Mouse (Mus musculus): ENCODE measurements around the gene Creg2. TPM values are rescaled to one million over a fixed set of nuclear protein-coding genes. Genes with fewer than 3 reads are reported as not detected.
"Not testable (repeated sequence)": the region's sequence is repeated elsewhere in the genome, so short reads cannot be mapped to it uniquely, and the experiment has no call there.

Creg2 gene
- polyA plus RNA-seq, 1 experiment from 2014 or later, result 0.26 TPM

GRCm38 (mm10) chr1:39593836-39594235 lies 57.4 kb downstream of the Creg2 start:
- Histone ChIP-seq H3K27ac (ENCODE audit: low read depth, low read length) (no peak overlapping the region), H3K4me3 (ENCODE audit: low read depth, low read length) (no peak overlapping the region), H3K9me3 (ENCODE audit: control insufficient read depth) (no peaks in the 10 kb centered on the region), H3K36me3 (ENCODE audit: control insufficient read depth, insufficient read depth) (no peaks in the 10 kb centered on the region), H3K4me2 (replicated peaks; ENCODE audit: low read depth) (peak overlapping the region; percentile 46), H3K9ac (ENCODE audit: low read depth, low read length) (no peak overlapping the region), H3K27me3 (replicated peaks; ENCODE audit: control insufficient read depth, insufficient read depth, low read length) (no peaks in the 10 kb centered on the region), H3K4me1 (replicated peaks; ENCODE audit: control insufficient read depth, insufficient read depth, low read length) (no peaks in the 10 kb centered on the region)
- 40% methylated on average over 10 of the region's 10 CpGs for WGBS
- peak; percentile 84 for ATAC-seq
- no peak for TF ChIP-seq CTCF (IDR thresholded peaks at IDR 0.05; ENCODE audit: low read depth)

DNA sequence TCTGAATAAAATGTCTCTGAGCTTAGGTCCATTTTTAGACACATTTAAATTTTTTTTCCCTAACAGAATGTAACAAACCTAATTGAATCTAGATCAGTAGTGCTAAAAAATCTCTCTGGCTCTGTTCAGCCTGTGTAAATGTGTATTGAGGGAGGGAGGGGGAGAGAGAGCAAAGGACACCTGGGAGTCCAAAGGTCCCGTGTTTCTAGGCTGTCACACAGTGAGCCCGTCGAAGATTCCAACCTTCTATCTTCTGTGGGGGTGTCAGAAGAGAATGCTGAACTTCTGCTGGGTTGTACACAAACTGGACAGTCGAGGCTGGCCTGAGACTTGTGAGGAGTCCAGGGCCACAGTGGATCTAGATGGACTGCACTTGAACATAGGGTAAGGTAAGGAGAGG lies 59.2 kb downstream of the Creg2 start:
- no peak overlapping the region for H3K4me3 ChIP-seq (ENCODE audit: low read depth, low read length)
- peak; percentile 84 for ATAC-seq
- 32% methylated on average over 4 of the region's 4 CpGs for WGBS

DNA sequence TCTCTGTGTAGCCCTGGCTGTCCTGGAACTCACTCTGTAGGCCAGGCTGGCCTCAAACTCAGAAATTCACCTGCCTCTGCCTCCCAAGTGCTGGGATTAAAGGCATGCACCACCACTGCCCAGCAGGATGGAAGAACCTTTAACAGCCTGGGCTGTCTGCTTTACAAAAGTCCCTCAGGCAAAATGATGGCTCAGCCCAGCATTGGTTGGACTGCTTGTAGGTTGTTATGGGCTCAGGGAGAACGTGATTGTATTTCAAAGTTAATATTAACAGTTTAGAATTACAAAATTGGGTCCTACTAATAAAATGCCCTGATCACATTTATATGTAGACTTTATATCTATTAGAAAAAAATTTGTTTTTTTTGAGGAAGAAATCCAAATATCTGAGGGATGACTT lies 59.7 kb downstream of the Creg2 start:
- not testable (repeated sequence) for H3K4me1 ChIP-seq (replicated peaks; ENCODE audit: control insufficient read depth, insufficient read depth, low read length); ATAC-seq; H3K4me2 ChIP-seq (replicated peaks; ENCODE audit: low read depth); H3K9me3 ChIP-seq (ENCODE audit: control insufficient read depth); H3K4me3 ChIP-seq (ENCODE audit: low read depth, low read length); H3K27me3 ChIP-seq (replicated peaks; ENCODE audit: control insufficient read depth, insufficient read depth, low read length); H3K9ac ChIP-seq (ENCODE audit: low read depth, low read length); H3K27ac ChIP-seq (ENCODE audit: low read depth, low read length); H3K36me3 ChIP-seq (ENCODE audit: control insufficient read depth, insufficient read depth)
- 26% methylated on average over 1 of the region's 1 CpGs for WGBS

More for the DNA sequence above, 59.2 kb downstream of the Creg2 start:
- no peak for TF ChIP-seq CTCF (IDR thresholded peaks at IDR 0.05; ENCODE audit: low read depth)
- Histone ChIP-seq H3K9ac (ENCODE audit: low read depth, low read length) (no peak overlapping the region), H3K27me3 (replicated peaks; ENCODE audit: control insufficient read depth, insufficient read depth, low read length) (no peaks in the 10 kb centered on the region), H3K9me3 (ENCODE audit: control insufficient read depth) (no peaks in the 10 kb centered on the region), H3K27ac (ENCODE audit: low read depth, low read length) (no peak overlapping the region), H3K36me3 (ENCODE audit: control insufficient read depth, insufficient read depth) (no peaks in the 10 kb centered on the region), H3K4me2 (replicated peaks; ENCODE audit: low read depth) (no peak overlapping the region), H3K4me1 (replicated peaks; ENCODE audit: control insufficient read depth, insufficient read depth, low read length) (no peaks in the 10 kb centered on the region)

- H3K9me3 ChIP-seq (ENCODE audit: control insufficient read depth), result no peaks in the 10 kb centered on the region
- ATAC-seq, result no peak
- H3K4me1 ChIP-seq (replicated peaks; ENCODE audit: control insufficient read depth, insufficient read depth, low read length), result no peaks in the 10 kb centered on the region
- H3K9ac ChIP-seq (ENCODE audit: low read depth, low read length), result no peak overlapping the region
- no peak overlapping the region for H3K27ac ChIP-seq (ENCODE audit: low read depth, low read length)
- H3K4me2 ChIP-seq (replicated peaks; ENCODE audit: low read depth), result no peak overlapping the region
- no peak for TF ChIP-seq CTCF (IDR thresholded peaks at IDR 0.05; ENCODE audit: low read depth)
- H3K27me3 ChIP-seq (replicated peaks; ENCODE audit: control insufficient read depth, insufficient read depth, low read length), result no peaks in the 10 kb centered on the region
- H3K4me3 ChIP-seq (ENCODE audit: low read depth, low read length), result no peak overlapping the region
- WGBS, result 74% methylated on average over 5 of the region's 5 CpGs
- H3K36me3 ChIP-seq (ENCODE audit: control insufficient read depth, insufficient read depth), result no peaks in the 10 kb centered on the region
Observed at GRCm38 (mm10) chr1:39590193-39590592, 61.1 kb downstream of the Creg2 start.

DNA sequence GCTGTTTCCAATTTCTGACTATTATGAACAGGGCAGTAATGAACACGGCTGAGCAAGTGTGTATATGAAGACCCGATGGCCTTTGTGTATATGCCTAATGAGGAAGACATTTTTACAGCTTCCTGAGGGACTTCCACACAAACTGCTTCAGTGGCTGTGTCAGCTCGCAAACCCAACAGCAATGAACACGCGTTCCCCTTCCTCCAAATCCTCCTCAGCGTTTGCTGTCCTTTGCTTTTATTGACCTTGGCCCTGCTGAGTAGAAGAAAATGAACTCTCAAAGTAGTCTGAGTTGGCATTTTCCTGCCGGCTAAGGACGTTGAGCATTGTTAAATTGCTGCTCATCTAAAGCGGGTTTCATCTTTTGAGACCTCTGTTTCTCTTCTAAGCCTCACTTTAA lies 65.9 kb downstream of the Creg2 start:
- WGBS, result 72% methylated on average over 9 of the region's 9 CpGs
- H3K9me3 ChIP-seq (ENCODE audit: control insufficient read depth), result no peaks in the 10 kb centered on the region
- H3K36me3 ChIP-seq (ENCODE audit: control insufficient read depth, insufficient read depth), result no peaks in the 10 kb centered on the region
- no peak for TF ChIP-seq CTCF (IDR thresholded peaks at IDR 0.05; ENCODE audit: low read depth)
- H3K27me3 ChIP-seq (replicated peaks; ENCODE audit: control insufficient read depth, insufficient read depth, low read length), result no peaks in the 10 kb centered on the region
- H3K4me2 ChIP-seq (replicated peaks; ENCODE audit: low read depth), result no peak overlapping the region
- ATAC-seq, result no peak
- no peaks in the 10 kb centered on the region for H3K4me1 ChIP-seq (replicated peaks; ENCODE audit: control insufficient read depth, insufficient read depth, low read length)
- no peak overlapping the region for H3K27ac ChIP-seq (ENCODE audit: low read depth, low read length)
- no peak overlapping the region for H3K9ac ChIP-seq (ENCODE audit: low read depth, low read length)
- H3K4me3 ChIP-seq (ENCODE audit: low read depth, low read length), result no peak overlapping the region

DNA sequence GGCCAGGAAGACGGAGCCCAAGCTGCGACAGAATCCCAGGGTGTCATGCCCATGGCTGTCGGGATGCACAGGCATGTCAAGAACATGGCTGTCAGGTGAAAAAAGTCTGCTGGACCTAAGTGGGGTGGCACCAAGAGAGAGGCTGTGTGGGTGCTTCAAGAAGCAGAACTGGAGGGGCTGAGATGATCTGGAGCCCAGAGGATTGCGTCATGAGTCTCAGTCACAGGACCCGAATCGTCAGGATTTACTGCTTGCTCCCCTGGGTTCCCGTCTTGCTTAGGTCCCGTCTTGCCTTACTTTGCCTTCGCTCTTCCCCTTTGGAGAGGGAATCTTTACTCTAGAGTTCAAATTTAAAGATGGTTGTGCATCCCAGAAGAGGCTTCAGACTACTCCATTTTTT lies 68.1 kb downstream of the Creg2 start:
- no peak for ATAC-seq
- H3K4me1 ChIP-seq (replicated peaks; ENCODE audit: control insufficient read depth, insufficient read depth, low read length), result peaks cover 5% of the 10 kb centered on the region; the same call in 1 of the 2 replicates
- H3K4me3 ChIP-seq (ENCODE audit: low read depth, low read length), result no peak overlapping the region
- no peak overlapping the region for H3K9ac ChIP-seq (ENCODE audit: low read depth, low read length)
- H3K36me3 ChIP-seq (ENCODE audit: control insufficient read depth, insufficient read depth), result no peaks in the 10 kb centered on the region
- no peaks in the 10 kb centered on the region for H3K27me3 ChIP-seq (replicated peaks; ENCODE audit: control insufficient read depth, insufficient read depth, low read length)
- no peak overlapping the region for H3K27ac ChIP-seq (ENCODE audit: low read depth, low read length)
- H3K4me2 ChIP-seq (replicated peaks; ENCODE audit: low read depth), result no peak overlapping the region
- WGBS, result 83% methylated on average over 9 of the region's 9 CpGs
- TF ChIP-seq CTCF (IDR thresholded peaks at IDR 0.05; ENCODE audit: low read depth), result no peak
- no peaks in the 10 kb centered on the region for H3K9me3 ChIP-seq (ENCODE audit: control insufficient read depth)

DNA sequence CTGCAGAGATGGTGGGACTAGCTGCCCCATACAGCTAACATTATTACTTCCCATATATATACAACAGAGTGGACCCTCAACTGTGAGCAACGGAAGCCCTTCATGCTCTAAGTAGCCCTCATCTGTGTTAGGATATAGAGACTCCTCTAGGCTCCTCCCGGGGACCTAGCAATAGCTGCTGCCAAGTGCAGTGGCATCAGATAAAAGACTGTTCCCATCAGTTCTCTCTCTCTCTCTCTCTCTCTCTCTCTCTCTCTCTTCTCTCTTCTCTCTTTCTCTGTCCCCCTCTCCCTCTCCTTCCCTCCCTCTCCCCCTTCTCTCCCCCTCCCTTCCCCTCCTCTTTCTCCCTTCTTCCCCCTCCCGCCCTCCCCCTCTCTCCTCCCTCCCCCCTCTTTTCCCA lies 70.1 kb downstream of the Creg2 start:
- peaks cover 7% of the 10 kb centered on the region; the same call in 1 of the 2 replicates for H3K4me1 ChIP-seq (replicated peaks; ENCODE audit: control insufficient read depth, insufficient read depth, low read length)
- TF ChIP-seq CTCF (IDR thresholded peaks at IDR 0.05; ENCODE audit: low read depth), result no peak
- H3K9me3 ChIP-seq (ENCODE audit: control insufficient read depth), result no peaks in the 10 kb centered on the region
- no peak overlapping the region for H3K4me3 ChIP-seq (ENCODE audit: low read depth, low read length)
- H3K27me3 ChIP-seq (replicated peaks; ENCODE audit: control insufficient read depth, insufficient read depth, low read length), result no peaks in the 10 kb centered on the region
- H3K27ac ChIP-seq (ENCODE audit: low read depth, low read length), result no peak overlapping the region
- 74% methylated on average over 2 of the region's 3 CpGs for WGBS
- H3K9ac ChIP-seq (ENCODE audit: low read depth, low read length), result no peak overlapping the region
- H3K36me3 ChIP-seq (ENCODE audit: control insufficient read depth, insufficient read depth), result no peaks in the 10 kb centered on the region
- ATAC-seq, result no peak
- H3K4me2 ChIP-seq (replicated peaks; ENCODE audit: low read depth), result no peak overlapping the region

Data from intestine, postnatal 0 days (tissue).